Mouse (Mus musculus) bone marrow macrophage, adult 2 months (primary cell): ENCODE data around the gene Taok3. TPM values are rescaled to one million over a fixed set of nuclear protein-coding genes. Genes with fewer than 3 reads are reported as not detected.

Experiments used
- H3K27ac ChIP-seq: 2 replicates; pipeline ENCODE4 v1.5.1; 2012; ENCODE audit warnings: low read depth, low read length; ENCODE audit not compliant: insufficient read depth
- H3K4me1 ChIP-seq: 2 replicates; pipeline ENCODE4 v1.6.1; 2012; ENCODE audit warnings: low read length; ENCODE audit not compliant: control insufficient read depth, insufficient read depth
- H3K4me3 ChIP-seq: 2 replicates; pipeline ENCODE4 v1.5.1; 2012; ENCODE audit warnings: mild to moderate bottlenecking, low read length, moderate library complexity; ENCODE audit not compliant: insufficient read depth
- CTCF ChIP-seq: IDR thresholded peaks from 2 replicates; pipeline ENCODE4 v1.5.1; 2012; ENCODE audit warnings: low read depth, mild to moderate bottlenecking, low read length, moderate library complexity
- POLR2A ChIP-seq: IDR thresholded peaks from 2 replicates; pipeline ENCODE4 v1.6.1; 2012; ENCODE audit warnings: mild to moderate bottlenecking, low read depth, low read length, borderline replicate concordance
- polyA plus RNA-seq: library from polyadenylated mRNA; stranded (reverse); fragments of >200 nt; gene quantifications from 2 replicates; pipeline ENCODE4 v1.2.4, GENCODE M21; 2012; ENCODE audit not compliant: missing spikeins, insufficient read depth, insufficient read length

The Taok3 gene
- polyA plus RNA-seq, 1 experiment: 112 TPM

- Histone ChIP-seq H3K4me3 (no peak overlapping the region), H3K4me1 (no peaks in the 10 kb centered on the region), H3K27ac (no peak overlapping the region)
- no peak for TF ChIP-seq POLR2A
- TF ChIP-seq CTCF: no peak
Measured at GRCm38 (mm10) chr5:117242671-117243478, 122.9 kb downstream of the Taok3 start.

DNA sequence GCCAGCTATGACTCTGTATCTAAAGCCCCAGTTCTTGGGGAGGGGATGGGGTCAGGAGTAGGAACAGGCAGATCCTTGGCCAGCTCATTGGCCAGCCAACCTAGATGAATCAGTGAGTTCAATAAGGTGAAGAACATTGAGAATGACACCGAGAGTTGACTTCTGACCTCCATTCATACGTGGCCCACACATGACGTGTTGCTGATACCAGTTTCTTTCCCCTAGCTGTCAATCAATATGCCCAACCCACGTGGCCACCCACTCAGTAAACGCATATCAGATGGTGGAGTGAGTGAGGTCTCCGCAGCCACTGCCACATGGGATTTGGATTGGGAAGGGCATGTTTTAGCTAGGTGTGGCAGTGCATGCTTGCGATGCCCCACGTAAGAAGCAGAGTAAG lies 125.2 kb downstream of the Taok3 start:
- Histone ChIP-seq H3K4me1 (no peaks in the 10 kb centered on the region), H3K4me3 (no peak overlapping the region)
- no peak for TF ChIP-seq POLR2A

DNA sequence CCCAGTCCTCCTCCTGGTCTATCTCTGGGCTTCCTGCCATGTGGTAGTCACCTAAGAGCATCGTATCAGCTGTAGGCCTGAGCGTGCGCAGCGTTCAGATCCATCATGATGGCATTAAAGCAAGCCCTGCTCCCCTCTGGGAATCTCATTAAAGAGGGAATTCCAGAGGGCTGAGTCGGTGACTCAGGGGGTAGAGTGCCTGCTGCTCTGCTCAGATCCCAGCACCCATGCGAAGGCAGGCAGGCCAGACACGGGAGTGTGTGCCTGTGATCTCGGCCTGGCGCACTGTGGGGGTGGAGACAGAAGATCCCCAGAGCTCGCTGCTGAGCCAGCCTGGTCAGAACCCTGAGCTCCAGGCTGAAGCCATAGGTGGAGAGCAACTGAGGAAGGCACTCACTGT lies 128.4 kb downstream of the Taok3 start:
- no peak overlapping the region for H3K4me3 ChIP-seq
- no peak for TF ChIP-seq CTCF
- no peak for TF ChIP-seq POLR2A
- no peaks in the 10 kb centered on the region for H3K4me1 ChIP-seq
- no peak overlapping the region for H3K27ac ChIP-seq

More for the DNA sequence above, 125.2 kb downstream of the Taok3 start:
- H3K27ac ChIP-seq: no peak overlapping the region

DNA sequence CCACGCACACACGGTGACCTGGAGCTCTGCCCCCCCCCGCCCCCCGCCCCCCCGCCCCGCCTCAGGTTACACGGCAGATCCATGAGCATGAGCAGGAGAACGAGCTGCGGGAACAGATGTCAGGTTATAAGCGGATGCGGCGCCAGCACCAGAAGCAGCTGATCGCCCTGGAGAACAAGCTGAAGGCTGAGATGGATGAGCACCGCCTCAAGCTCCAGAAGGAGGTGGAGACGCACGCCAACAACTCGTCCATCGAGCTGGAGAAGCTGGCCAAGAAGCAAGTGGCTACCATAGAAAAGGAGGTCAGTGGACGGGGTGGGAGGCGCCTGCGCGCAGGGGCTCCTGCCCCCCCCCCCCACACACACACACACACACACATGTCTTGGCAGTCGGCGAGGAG lies 130.9 kb downstream of the Taok3 start:
- no peak overlapping the region for H3K4me3 ChIP-seq
- TF ChIP-seq CTCF: no peak
- no peaks in the 10 kb centered on the region for H3K4me1 ChIP-seq
- no peak overlapping the region for H3K27ac ChIP-seq

- Histone ChIP-seq H3K4me3 (no peak overlapping the region), H3K27ac (no peak overlapping the region), H3K4me1 (no peaks in the 10 kb centered on the region)
- TF ChIP-seq POLR2A (no peak), CTCF (no peak)
Measured at GRCm38 (mm10) chr5:117251763-117252162, 131.8 kb downstream of the Taok3 start.

DNA sequence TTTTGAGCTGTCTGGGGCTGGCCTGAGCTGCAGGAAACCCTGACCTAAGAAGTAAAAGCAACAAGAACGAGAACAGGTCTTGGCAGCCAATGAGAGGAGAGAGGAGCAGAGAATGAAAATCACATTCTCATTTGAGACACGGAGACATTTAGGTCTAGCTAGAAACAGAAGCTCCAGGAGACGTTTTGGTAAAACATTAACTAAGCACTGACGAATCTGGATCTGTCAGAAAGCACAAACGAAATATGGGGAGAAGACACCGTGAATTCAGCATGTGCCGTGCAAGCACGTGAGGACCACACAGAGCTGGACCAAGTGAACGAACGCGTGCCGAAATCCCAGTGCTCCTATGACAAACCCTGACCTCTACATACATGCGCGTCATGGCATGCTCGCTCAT lies 138.3 kb downstream of the Taok3 start:
- Histone ChIP-seq H3K4me1 (no peaks in the 10 kb centered on the region), H3K4me3 (no peak overlapping the region), H3K27ac (no peak overlapping the region)
- no peak for TF ChIP-seq CTCF
- no peak for TF ChIP-seq POLR2A

- Histone ChIP-seq H3K4me1 (no peaks in the 10 kb centered on the region), H3K4me3 (no peak overlapping the region), H3K27ac (no peak overlapping the region)
- no peak for TF ChIP-seq POLR2A
- TF ChIP-seq CTCF: no peak
Measured at GRCm38 (mm10) chr5:117263566-117263965, 143.6 kb downstream of the Taok3 start.

GRCm38 (mm10) chr5:117264701-117265100 lies 144.8 kb downstream of the Taok3 start:
- H3K4me1 ChIP-seq: no peaks in the 10 kb centered on the region
- H3K4me3 ChIP-seq: no peak overlapping the region
- H3K27ac ChIP-seq: no peak overlapping the region
- no peak for TF ChIP-seq CTCF
- no peak for TF ChIP-seq POLR2A

- Histone ChIP-seq H3K27ac (no peak overlapping the region), H3K4me3 (no peak overlapping the region), H3K4me1 (no peaks in the 10 kb centered on the region)
- TF ChIP-seq CTCF: no peak
- TF ChIP-seq POLR2A: no peak
Measured at GRCm38 (mm10) chr5:117267913-117268312, 148.0 kb downstream of the Taok3 start.

DNA sequence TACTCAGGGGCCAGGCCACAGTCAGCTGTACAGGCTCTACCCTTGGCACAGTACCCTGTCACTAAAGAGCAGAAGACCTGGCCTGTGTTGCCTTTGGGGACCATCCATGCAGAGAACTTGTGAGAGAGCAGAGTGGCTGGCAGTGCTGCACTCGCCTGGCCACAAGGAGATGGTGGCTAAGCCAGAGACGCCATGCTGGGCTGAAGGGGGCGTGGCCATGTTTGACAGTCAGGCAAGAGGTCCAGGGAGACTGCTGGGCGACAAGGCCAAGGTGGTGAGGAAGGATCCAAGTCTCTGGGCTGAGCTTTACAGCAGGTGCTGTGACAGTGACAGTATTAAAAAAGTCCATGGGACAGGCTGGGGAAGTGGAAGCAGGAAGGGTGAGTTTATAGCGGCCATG lies 148.8 kb downstream of the Taok3 start:
- Histone ChIP-seq H3K4me3 (no peak overlapping the region), H3K27ac (no peak overlapping the region), H3K4me1 (no peaks in the 10 kb centered on the region)
- TF ChIP-seq CTCF (no peak), POLR2A (no peak)

- TF ChIP-seq CTCF (no peak), POLR2A (no peak)
- no peak overlapping the region for H3K4me3 ChIP-seq
- H3K4me1 ChIP-seq: no peaks in the 10 kb centered on the region
- no peak overlapping the region for H3K27ac ChIP-seq
Measured at GRCm38 (mm10) chr5:117269395-117269794, 149.5 kb downstream of the Taok3 start.
